Mouse (Mus musculus) mouse embryonic stem cell (cell line): Measurements from ENCODE around the gene Gm21992.

Source experiments
- in situ Hi-C, 2 experiments: fragments of 300-500 bp; cut with MboI; formaldehyde crosslinking; loops; 1 replicate in 1 of 2; 3 replicates in 1 of 2; pipeline ENCODE4 v1.14.3; 2019 to 2020; ENCODE audit warnings: low sequenced_read_pairs in 2 of 2, low pct_unique_long_range_greater_than_20kb in 1 of 2, mixed read lengths in 1 of 2; ENCODE audit not compliant: unreplicated experiment in 1 of 2

The Gm21992 gene

DNA sequence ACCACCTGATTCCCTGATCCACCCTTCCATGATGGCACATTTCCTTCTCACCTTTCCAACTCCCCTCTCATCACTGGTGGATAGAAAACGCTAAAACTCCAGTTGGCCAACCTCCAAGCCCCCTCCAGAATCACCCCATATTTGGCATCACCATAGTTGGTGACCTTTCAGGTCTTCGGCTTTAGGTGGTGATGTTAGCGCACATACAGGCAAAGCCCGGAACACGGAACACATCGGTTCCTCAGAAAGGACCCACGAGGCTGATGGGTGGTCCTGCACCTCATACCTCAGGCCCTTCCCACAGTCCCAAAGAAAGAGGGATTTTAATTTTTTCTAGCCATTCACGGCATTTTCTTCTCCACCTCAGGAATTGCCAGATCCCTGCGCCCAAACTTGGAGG lies 113.7 kb downstream of the Gm21992 start:
- in situ Hi-C loops, result no loop called here

DNA sequence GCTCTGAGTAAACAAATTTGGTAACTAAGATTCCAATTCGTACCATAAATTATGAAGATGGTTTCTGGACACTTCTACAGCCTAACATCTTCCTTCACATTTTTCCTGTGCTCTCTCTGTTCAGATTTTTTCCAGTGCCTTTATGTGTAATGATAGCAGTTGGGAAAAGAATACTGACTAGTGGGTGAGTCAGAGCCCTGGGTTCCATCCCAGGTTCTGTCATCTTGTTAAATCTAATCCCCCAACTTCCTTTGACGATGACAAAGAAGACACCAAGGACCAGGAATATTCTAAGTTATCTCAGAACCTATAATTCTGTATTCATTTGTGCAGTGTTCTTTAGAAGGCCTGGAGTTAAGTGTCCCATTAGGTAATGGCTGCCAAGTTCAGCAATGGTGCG lies 114.3 kb downstream of the Gm21992 start:
- in situ Hi-C loops, result no loop called here

DNA sequence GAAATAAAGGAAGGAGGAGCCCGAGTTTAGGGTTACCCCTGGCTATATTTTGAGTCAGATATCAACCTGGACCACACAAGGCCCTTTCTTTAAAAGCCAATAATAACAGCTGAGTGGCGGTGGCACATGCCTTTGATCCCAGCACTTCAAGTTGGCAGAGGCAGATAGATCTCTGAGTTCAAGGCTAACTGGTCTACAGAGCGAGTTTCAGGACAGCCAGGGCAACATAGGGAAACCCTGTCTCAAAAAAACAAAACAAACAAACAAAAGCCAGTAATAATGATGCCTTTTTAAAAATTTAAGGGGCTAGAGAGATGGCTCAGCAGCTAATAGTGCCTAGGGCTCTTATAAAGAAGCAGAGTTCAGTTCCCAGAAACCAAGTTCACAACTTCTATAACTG lies 117.1 kb downstream of the Gm21992 start:
- in situ Hi-C loops, result no loop called here
